Mouse (Mus musculus) E14TG2a.4 (cell line): ENCODE measurements around the gene St3gal3.

Experiments used
- H3K27me3 ChIP-seq: 2 replicates; pipeline ENCODE4 v1.6.1; 2014; ENCODE audit warnings: low read length, control low read depth; ENCODE audit not compliant: insufficient read depth
- H3K36me3 ChIP-seq: 2 replicates; pipeline ENCODE4 v1.6.1; 2014; ENCODE audit warnings: low read length, control low read depth; ENCODE audit not compliant: insufficient read depth
- H3K4me1 ChIP-seq: replicated peaks from 2 replicates; pipeline ENCODE4 v1.6.1; 2014; ENCODE audit warnings: low read depth, low read length, control low read depth
- H3K4me3 ChIP-seq: replicated peaks from 2 replicates; pipeline ENCODE4 v1.5.1; 2014; ENCODE audit warnings: mild to moderate bottlenecking, low read length
- H3K9me3 ChIP-seq: 2 replicates; pipeline ENCODE4 v1.6.1; 2014; ENCODE audit warnings: low read length, control low read depth
- CTCF ChIP-seq: conservative IDR thresholded peaks from 2 replicates; pipeline ENCODE4 v1.5.1; 2014; ENCODE audit warnings: low read length
- NANOG ChIP-seq: IDR thresholded peaks from 2 replicates; pipeline ENCODE4 v1.6.1; 2014; ENCODE audit warnings: borderline replicate concordance, low read length, mixed read lengths
- POU5F1 ChIP-seq: IDR thresholded peaks from 2 replicates; pipeline ENCODE4 v1.6.1; 2014; ENCODE audit warnings: low read length, borderline replicate concordance

The St3gal3 gene

DNA sequence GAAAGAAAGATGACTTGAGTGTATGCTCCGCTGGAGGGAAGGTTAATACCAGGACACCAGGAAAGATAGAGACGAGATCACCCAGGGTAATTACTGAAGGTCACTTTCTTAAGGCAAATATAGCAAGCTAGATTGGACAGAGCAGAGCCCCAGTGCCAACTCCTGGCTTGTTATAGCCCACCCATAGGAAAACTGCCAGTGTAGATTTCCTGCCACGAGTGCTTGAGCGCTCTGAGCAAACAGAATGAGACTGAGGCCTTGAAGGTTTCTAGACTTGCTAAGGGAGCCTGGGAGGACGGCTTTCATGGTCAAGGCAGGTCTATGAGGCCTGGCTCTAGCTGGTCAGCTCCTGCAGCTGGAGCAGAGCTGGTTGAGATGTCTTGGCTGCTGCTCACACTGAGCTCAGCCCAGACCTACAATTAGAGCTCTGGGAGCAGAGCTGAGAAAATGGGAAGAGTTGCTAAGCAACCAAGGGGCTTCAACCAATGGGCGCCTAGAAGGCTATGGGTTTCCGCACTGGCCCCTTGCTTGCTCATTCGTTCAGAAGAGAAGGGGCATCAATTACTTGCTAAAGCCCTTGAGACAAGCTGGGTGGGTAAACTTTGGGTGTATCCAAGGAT lies 225.8 kb downstream of the St3gal3 start:
- no peak for TF ChIP-seq NANOG
- no peak for TF ChIP-seq POU5F1
- TF ChIP-seq CTCF = no peak
- Histone ChIP-seq H3K9me3 (no peaks in the 10 kb centered on the region), H3K4me1 (peaks cover 27% of the 10 kb centered on the region), H3K36me3 (peaks cover 86% of the 10 kb centered on the region), H3K4me3 (no peak overlapping the region), H3K27me3 (no peaks in the 10 kb centered on the region)

GRCm38 (mm10) chr4:117906196-117906595 lies 228.5 kb downstream of the St3gal3 start:
- peaks cover 96% of the 10 kb centered on the region for H3K36me3 ChIP-seq
- no peaks in the 10 kb centered on the region for H3K9me3 ChIP-seq
- H3K4me1 ChIP-seq = peaks cover under 1% of the 10 kb centered on the region
- no peaks in the 10 kb centered on the region for H3K27me3 ChIP-seq
- TF ChIP-seq CTCF (no peak), NANOG (no peak), POU5F1 (no peak)
- H3K4me3 ChIP-seq = no peak overlapping the region

- Histone ChIP-seq H3K4me3 (no peak overlapping the region), H3K9me3 (no peaks in the 10 kb centered on the region), H3K36me3 (peaks cover 96% of the 10 kb centered on the region), H3K27me3 (no peaks in the 10 kb centered on the region), H3K4me1 (peaks cover 5% of the 10 kb centered on the region; the same call in 1 of the 2 replicates)
- TF ChIP-seq POU5F1 (no peak), CTCF (no peak), NANOG (no peak)
Observed at GRCm38 (mm10) chr4:117904761-117905160, 230.0 kb downstream of the St3gal3 start.

DNA sequence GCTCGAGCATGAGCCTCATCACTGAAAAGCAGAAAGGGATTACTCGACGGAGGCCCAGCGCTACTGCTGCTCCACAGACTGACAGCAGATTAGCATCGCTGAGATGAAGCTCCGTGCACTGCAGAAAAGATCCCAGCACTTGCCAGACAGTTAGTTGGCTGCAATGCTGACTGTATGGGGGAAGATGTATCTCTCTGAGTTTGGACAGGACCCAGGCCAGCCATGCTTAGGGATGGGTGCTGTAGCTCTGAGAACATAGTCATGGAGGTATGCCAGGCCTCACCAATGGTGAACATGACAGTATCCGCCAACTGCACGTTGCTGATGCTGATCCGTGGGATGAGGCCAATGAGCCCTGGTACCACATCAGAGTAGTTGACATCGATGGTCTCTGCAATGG lies 230.6 kb downstream of the St3gal3 start:
- H3K27me3 ChIP-seq = no peaks in the 10 kb centered on the region
- H3K36me3 ChIP-seq = peaks cover 96% of the 10 kb centered on the region
- H3K4me1 ChIP-seq = peaks cover 5% of the 10 kb centered on the region; the same call in 1 of the 2 replicates
- no peak overlapping the region for H3K4me3 ChIP-seq
- H3K9me3 ChIP-seq = no peaks in the 10 kb centered on the region
- no peak for TF ChIP-seq POU5F1
- no peak for TF ChIP-seq CTCF
- no peak for TF ChIP-seq NANOG

- no peak overlapping the region for H3K4me3 ChIP-seq
- H3K27me3 ChIP-seq = no peaks in the 10 kb centered on the region
- TF ChIP-seq POU5F1 (no peak), NANOG (no peak), CTCF (no peak)
- peaks cover 11% of the 10 kb centered on the region; the same call in 1 of the 2 replicates for H3K4me1 ChIP-seq
- peaks cover 94% of the 10 kb centered on the region for H3K36me3 ChIP-seq
- no peaks in the 10 kb centered on the region for H3K9me3 ChIP-seq
Observed at GRCm38 (mm10) chr4:117898111-117898510, 236.6 kb downstream of the St3gal3 start.

- Histone ChIP-seq H3K4me1 (peaks cover 21% of the 10 kb centered on the region), H3K36me3 (peaks cover 74% of the 10 kb centered on the region), H3K9me3 (no peaks in the 10 kb centered on the region), H3K27me3 (no peaks in the 10 kb centered on the region), H3K4me3 (no peak overlapping the region)
- no peak for TF ChIP-seq POU5F1
- TF ChIP-seq CTCF = no peak
- TF ChIP-seq NANOG = no peak
Observed at GRCm38 (mm10) chr4:117896031-117896430, 238.7 kb downstream of the St3gal3 start.

GRCm38 (mm10) chr4:117895339-117895738 lies 239.4 kb downstream of the St3gal3 start:
- no peaks in the 10 kb centered on the region for H3K9me3 ChIP-seq
- no peaks in the 10 kb centered on the region for H3K27me3 ChIP-seq
- H3K4me1 ChIP-seq = peaks cover 25% of the 10 kb centered on the region
- TF ChIP-seq POU5F1 (no peak), CTCF (no peak), NANOG (no peak)
- H3K36me3 ChIP-seq = peaks cover 74% of the 10 kb centered on the region
- H3K4me3 ChIP-seq = no peak overlapping the region

DNA sequence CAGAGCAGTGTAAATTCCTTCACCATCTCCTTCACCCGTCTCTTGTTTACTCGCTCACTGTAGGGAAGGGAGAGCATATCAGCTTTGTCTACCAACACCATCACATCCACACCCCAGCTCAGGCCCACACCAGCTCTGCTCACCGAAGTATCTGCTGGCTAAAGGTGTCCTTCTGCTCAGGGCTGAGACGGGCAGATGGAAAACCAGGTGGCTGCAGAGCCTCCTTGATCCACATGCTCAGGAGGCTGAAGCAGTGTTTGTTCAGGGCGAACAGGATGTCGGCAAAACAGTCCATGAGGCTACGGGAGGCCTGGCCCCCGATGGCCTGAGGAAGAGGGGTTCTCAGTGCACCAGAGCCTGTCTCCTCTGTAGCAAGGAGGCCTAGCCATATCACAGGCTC lies 240.1 kb downstream of the St3gal3 start:
- peaks cover 74% of the 10 kb centered on the region for H3K36me3 ChIP-seq
- no peaks in the 10 kb centered on the region for H3K9me3 ChIP-seq
- no peaks in the 10 kb centered on the region for H3K27me3 ChIP-seq
- H3K4me1 ChIP-seq = peaks cover 32% of the 10 kb centered on the region
- no peak for TF ChIP-seq POU5F1
- TF ChIP-seq NANOG = no peak
- no peak for TF ChIP-seq CTCF
- no peak overlapping the region for H3K4me3 ChIP-seq

- TF ChIP-seq CTCF (no peak), POU5F1 (no peak), NANOG (no peak)
- H3K36me3 ChIP-seq = peaks cover 74% of the 10 kb centered on the region
Observed at GRCm38 (mm10) chr4:117893376-117893775, 241.3 kb downstream of the St3gal3 start.

More at GRCm38 (mm10) chr4:117893376-117893775, 241.3 kb downstream of the St3gal3 start:
- H3K27me3 ChIP-seq = no peaks in the 10 kb centered on the region
- peaks cover 36% of the 10 kb centered on the region for H3K4me1 ChIP-seq
- no peak overlapping the region for H3K4me3 ChIP-seq
- no peaks in the 10 kb centered on the region for H3K9me3 ChIP-seq
